Mouse (Mus musculus) liver, embryonic 16.5 days (tissue): ENCODE data around the gene Iars2. TPM values are rescaled to one million over a fixed set of nuclear protein-coding genes. Genes with fewer than 3 reads are reported as not detected.

Experiments used
- ATAC-seq: fragments of 200-750 bp; cut with Nextera tagmentation; 2 replicates; pipeline ENCODE4 v1.8.0; 2017; ENCODE audit warnings: low read depth, mild to moderate bottlenecking, moderate number of reproducible peaks, moderate library complexity
- H3K27ac ChIP-seq: fragments of 300-500 bp; sonication (generic); 2 replicates; pipeline ENCODE4 v1.5.1; 2014; ENCODE audit warnings: mild to moderate bottlenecking, low read length
- H3K27me3 ChIP-seq: fragments of 300-500 bp; sonication (generic); 2 replicates; pipeline ENCODE4 v1.6.1; 2014; ENCODE audit warnings: low read depth, low read length, mixed read lengths; ENCODE audit not compliant: control insufficient read depth, insufficient read depth
- H3K36me3 ChIP-seq: fragments of 300-500 bp; sonication (generic); 2 replicates; pipeline ENCODE4 v1.6.1; 2014; ENCODE audit warnings: mild to moderate bottlenecking; ENCODE audit not compliant: control insufficient read depth, insufficient read depth
- H3K4me1 ChIP-seq: fragments of 300-500 bp; sonication (generic); 2 replicates; pipeline ENCODE4 v1.6.1; 2014; ENCODE audit warnings: low read depth, low read length, mixed read lengths; ENCODE audit not compliant: control insufficient read depth
- H3K4me2 ChIP-seq: fragments of 300-500 bp; sonication (generic); 2 replicates; pipeline ENCODE4 v1.6.1; 2014; ENCODE audit warnings: low read depth, low read length, mixed read lengths
- H3K4me3 ChIP-seq: fragments of 300-500 bp; sonication (generic); 2 replicates; pipeline ENCODE4 v1.5.1; 2014; ENCODE audit warnings: low read depth, mild to moderate bottlenecking, low read length
- H3K9ac ChIP-seq: fragments of 300-500 bp; sonication (generic); 2 replicates; pipeline ENCODE4 v1.6.1; 2014; ENCODE audit warnings: low read depth, low read length
- H3K9me3 ChIP-seq: fragments of 300-500 bp; sonication (generic); replicated peaks from 2 replicates; pipeline ENCODE4 v1.6.1; 2016; ENCODE audit warnings: low read length; ENCODE audit not compliant: control insufficient read depth
- WGBS: fragments of 180-500 bp; shearing (Covaris S2); extraction: QIAGEN DNeasy Blood & Tissue Kit; methylation state at CpG from one replicate; pipeline ENCODE4 v1.1.7; 2014; ENCODE audit not compliant: insufficient replicate concordance; 5-methylcytosine and 5-hydroxymethylcytosine counted together
- polyA plus RNA-seq: library from polyadenylated mRNA; unstranded; fragments of >200 nt; fragmentation: Nextera tagmentation; extraction: Ambion mirVana; gene quantifications from 2 replicates; pipeline ENCODE4 v1.2.1, GENCODE M21; 2015

Iars2 gene
- polyA plus RNA-seq, 1 experiment from 2014 or later, result 17.5 TPM

DNA sequence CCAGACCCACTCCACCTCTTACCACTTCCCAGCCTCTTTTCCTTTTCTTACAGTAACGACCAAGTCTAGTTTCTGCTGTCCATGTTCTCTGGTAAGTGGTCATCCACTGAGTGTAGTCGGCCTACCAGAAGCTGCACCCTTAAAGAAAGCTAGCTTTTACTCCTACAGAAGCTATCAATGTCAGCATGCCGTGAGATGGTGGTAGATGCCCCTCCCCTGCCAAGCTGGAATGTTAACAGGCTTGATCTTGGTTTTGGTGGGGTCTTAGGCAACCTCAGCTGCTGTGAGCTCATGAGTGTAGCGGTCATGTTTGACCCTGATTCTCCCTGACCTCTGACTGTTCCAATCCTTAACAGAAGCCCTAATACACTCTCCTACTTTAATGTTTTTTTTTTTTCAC is 29.0 kb upstream of the Iars2 start:
- H3K4me3 ChIP-seq, result no peak overlapping the region
- WGBS, result 71% methylated on average over 4 of the region's 4 CpGs
- no peak for ATAC-seq
- no peaks in the 10 kb centered on the region for H3K9me3 ChIP-seq
- peaks cover 6% of the 10 kb centered on the region for H3K4me1 ChIP-seq
- no peak overlapping the region for H3K27ac ChIP-seq
- H3K4me2 ChIP-seq, result no peak overlapping the region
- H3K36me3 ChIP-seq, result no peaks in the 10 kb centered on the region
- H3K9ac ChIP-seq, result no peak overlapping the region
- H3K27me3 ChIP-seq, result no peaks in the 10 kb centered on the region

DNA sequence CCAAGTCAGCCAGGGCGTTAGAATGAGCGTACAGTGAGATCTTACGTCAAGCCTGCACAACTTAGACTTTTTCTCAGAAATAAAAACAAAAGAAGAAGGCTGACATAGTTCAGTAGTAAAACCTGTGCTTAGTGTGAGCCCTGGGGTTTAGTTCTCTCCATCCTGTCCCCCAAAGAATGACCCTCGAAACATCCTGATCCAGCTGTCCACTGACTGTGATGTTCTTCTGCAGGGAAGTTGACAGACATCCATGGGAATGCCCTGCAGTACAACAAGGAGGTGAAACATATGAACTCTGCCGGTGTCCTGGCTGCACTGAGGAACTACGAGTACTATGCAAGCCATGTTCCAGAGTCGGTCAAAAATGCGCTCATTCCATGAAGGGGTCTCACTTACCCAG is 27.1 kb upstream of the Iars2 start:
- H3K27ac ChIP-seq, result no peak overlapping the region
- no peak overlapping the region for H3K4me3 ChIP-seq
- H3K4me1 ChIP-seq, result no peaks in the 10 kb centered on the region
- WGBS, result 84% methylated on average over 8 of the region's 8 CpGs
- no peaks in the 10 kb centered on the region for H3K36me3 ChIP-seq
- no peaks in the 10 kb centered on the region for H3K9me3 ChIP-seq
- no peaks in the 10 kb centered on the region for H3K27me3 ChIP-seq
- ATAC-seq, result no peak
- H3K9ac ChIP-seq, result no peak overlapping the region
- H3K4me2 ChIP-seq, result no peak overlapping the region

DNA sequence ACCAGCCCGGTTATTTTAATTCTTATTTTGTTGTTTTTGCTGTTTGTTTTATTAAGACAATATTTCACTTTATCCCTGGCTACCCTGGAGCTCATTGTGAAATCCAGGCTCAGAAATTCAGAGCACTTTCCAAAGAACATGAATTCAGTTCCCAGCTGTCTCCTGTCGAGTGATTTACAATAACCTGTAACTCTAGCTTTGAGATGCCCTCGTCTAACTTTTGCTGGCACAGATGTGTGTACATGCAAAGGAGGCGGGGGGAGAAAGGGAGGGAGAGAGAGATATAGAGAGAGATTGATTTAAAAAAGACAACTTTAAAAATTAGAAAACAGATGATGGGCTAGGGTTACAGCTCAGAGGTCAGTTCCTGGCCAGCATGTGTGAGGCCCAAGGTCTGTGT is 25.5 kb upstream of the Iars2 start:
- no peak for ATAC-seq
- Histone ChIP-seq H3K4me1 (no peaks in the 10 kb centered on the region), H3K9ac (no peak overlapping the region), H3K9me3 (no peaks in the 10 kb centered on the region), H3K36me3 (no peaks in the 10 kb centered on the region), H3K27me3 (no peaks in the 10 kb centered on the region), H3K27ac (no peak overlapping the region), H3K4me2 (no peak overlapping the region), H3K4me3 (no peak overlapping the region)
- 61% methylated on average over 4 of the region's 4 CpGs for WGBS

DNA sequence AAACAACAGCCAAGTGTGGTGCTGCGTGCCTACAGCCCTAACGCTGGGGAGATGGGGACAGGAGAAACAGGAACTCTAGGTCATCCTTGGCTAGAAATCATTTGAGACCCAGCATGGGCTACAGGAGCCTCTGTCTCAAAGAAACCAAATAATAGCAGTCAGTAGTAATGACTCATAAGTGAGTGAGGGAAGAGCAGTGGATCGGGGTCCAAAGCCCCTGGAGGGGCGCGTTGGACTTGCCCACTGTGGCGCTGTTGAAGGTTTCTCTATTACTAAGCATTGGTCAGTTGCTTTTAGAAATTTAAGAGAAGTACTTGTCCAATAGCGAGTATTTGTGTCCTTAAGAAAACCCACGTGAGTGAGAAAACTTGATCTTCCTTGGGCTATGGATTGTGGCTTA is 24.2 kb upstream of the Iars2 start:
- H3K27ac ChIP-seq, result no peak overlapping the region
- H3K4me1 ChIP-seq, result no peaks in the 10 kb centered on the region
- no peaks in the 10 kb centered on the region for H3K36me3 ChIP-seq
- H3K9ac ChIP-seq, result no peak overlapping the region
- no peak overlapping the region for H3K4me2 ChIP-seq
- ATAC-seq, result no peak
- WGBS, result 84% methylated on average over 8 of the region's 8 CpGs
- H3K27me3 ChIP-seq, result no peaks in the 10 kb centered on the region
- H3K4me3 ChIP-seq, result no peak overlapping the region
- H3K9me3 ChIP-seq, result no peaks in the 10 kb centered on the region

DNA sequence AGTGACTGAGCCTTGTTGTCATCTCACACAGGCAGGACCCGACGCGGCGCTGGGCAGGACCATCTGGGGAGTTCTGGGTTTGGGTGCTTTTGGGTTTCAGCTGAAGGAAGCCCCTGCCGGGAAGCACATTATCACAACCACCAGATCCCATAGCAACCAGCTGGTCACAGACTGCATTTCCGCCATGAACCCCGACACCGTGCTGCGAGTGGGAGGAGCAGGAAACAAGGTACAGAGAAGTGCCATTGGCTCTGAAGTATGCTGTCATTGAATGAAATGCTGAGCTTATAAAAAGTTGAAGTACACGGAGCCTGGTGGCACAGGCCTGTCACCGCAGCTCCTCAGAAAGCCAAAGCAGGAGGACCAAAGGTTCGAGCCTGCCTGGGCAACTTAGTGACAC is 23.0 kb upstream of the Iars2 start:
- no peak overlapping the region for H3K9ac ChIP-seq
- 71% methylated on average over 12 of the region's 12 CpGs for WGBS
- 0 out of 2 replicates have a peak, but pooled peaks have one; percentile 16 for ATAC-seq

DNA sequence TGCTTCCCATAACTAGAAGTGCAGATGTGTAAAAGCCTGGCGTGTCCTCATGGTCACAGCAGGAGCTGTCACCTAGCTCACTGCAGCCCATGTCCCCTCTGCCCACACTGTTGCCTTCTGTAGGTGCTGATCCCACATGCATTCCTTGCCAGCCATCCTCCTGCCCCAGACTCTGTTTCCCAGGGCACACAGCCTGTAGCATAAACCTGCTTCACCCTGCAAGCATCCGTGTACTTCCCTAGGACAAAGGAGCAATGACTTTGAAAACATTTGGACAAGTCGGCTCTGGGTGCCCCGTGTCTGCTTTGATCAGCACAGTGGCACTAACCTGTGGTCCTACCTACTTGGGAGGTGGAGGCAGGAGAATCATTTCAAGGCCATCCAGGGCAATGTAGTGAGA is 21.4 kb upstream of the Iars2 start:
- no peak overlapping the region for H3K4me2 ChIP-seq
- no peak overlapping the region for H3K27ac ChIP-seq
- no peaks in the 10 kb centered on the region for H3K36me3 ChIP-seq
- H3K9me3 ChIP-seq, result no peaks in the 10 kb centered on the region
- H3K27me3 ChIP-seq, result no peaks in the 10 kb centered on the region
- H3K9ac ChIP-seq, result no peak overlapping the region
- 69% methylated on average over 4 of the region's 4 CpGs for WGBS
- H3K4me3 ChIP-seq, result no peak overlapping the region
- ATAC-seq, result no peak
- H3K4me1 ChIP-seq, result no peaks in the 10 kb centered on the region

More for the DNA sequence above, 23.0 kb upstream of the Iars2 start:
- Histone ChIP-seq H3K9me3 (no peaks in the 10 kb centered on the region), H3K4me2 (no peak overlapping the region), H3K27ac (no peak overlapping the region), H3K4me3 (no peak overlapping the region), H3K36me3 (no peaks in the 10 kb centered on the region), H3K27me3 (no peaks in the 10 kb centered on the region), H3K4me1 (no peaks in the 10 kb centered on the region)

DNA sequence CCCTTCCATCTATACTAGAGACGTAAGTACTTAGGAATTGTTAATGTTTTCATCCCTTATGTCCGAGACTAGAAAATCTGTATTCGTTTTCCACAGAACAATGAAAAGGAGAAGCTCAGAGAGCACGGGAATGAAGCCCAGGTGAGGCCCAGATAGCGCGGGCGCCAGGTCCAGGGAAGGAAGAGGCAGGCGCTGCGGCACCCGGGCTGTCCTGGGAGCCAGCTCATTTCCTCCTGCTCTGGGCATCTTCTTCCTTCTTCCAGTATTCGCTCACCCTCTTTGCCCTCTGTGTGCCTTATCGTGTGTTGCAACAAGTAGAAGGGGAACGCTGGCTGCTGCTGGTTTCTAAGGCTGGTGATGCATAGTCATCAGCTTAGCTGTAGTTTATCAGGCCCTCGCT is 20.5 kb upstream of the Iars2 start:
- no peak overlapping the region for H3K27ac ChIP-seq
- WGBS, result 76% methylated on average over 14 of the region's 14 CpGs
- H3K4me2 ChIP-seq, result no peak overlapping the region
- no peaks in the 10 kb centered on the region for H3K27me3 ChIP-seq
- ATAC-seq, result no peak
- no peaks in the 10 kb centered on the region for H3K9me3 ChIP-seq
- H3K36me3 ChIP-seq, result no peaks in the 10 kb centered on the region
- H3K4me1 ChIP-seq, result no peaks in the 10 kb centered on the region
- no peak overlapping the region for H3K9ac ChIP-seq
- H3K4me3 ChIP-seq, result no peak overlapping the region

DNA sequence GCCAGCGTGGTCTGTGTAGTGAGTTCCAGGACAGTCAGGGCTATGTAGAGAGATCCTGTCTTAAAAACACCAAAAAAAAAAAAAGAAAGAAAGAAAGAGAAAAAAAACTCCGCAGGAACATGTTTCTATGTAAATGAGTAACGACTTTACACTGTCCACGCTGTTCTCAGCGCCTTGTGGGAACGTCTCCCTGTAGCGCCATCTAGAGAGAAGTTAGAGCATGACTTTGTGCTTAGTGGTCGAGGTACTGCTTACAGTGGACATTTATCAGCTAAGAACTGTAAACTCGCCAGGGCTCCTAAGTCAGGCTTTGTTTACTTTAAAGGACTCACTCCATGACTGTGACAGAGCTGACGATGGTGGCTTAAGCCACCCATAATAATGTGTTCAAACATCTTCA is 17.0 kb upstream of the Iars2 start:
- Histone ChIP-seq H3K9ac (no peak overlapping the region), H3K4me1 (no peaks in the 10 kb centered on the region), H3K9me3 (no peaks in the 10 kb centered on the region), H3K27ac (no peak overlapping the region), H3K4me3 (no peak overlapping the region), H3K4me2 (no peak overlapping the region), H3K27me3 (no peaks in the 10 kb centered on the region), H3K36me3 (no peaks in the 10 kb centered on the region)
- 66% methylated on average over 10 of the region's 10 CpGs for WGBS
- ATAC-seq, result no peak

DNA sequence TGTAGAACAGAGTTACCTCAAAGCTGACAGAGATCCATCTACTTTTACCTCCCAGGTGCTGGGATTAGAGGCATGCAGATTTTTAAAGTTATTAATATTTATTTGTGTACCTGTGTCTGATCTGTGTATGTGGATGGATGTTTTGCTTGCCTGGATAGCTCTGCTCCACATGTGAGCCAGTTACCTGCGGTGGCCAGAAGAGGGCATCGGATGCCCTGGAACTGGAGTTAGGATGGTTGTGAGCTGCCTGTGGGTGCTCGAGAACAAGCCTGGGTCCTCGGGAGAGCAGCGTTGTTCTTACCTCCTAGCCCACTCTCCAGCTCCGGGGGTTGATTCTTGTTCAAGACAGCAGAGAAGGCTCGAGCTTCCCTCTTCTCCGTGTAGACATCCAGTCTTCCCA is 14.2 kb upstream of the Iars2 start:
- 82% methylated on average over 8 of the region's 8 CpGs for WGBS
- H3K4me3 ChIP-seq, result no peak overlapping the region
- H3K9me3 ChIP-seq, result no peaks in the 10 kb centered on the region
- H3K4me2 ChIP-seq, result no peak overlapping the region
- H3K9ac ChIP-seq, result no peak overlapping the region
- no peaks in the 10 kb centered on the region for H3K4me1 ChIP-seq
- H3K27ac ChIP-seq, result no peak overlapping the region
- H3K36me3 ChIP-seq, result no peaks in the 10 kb centered on the region
- ATAC-seq, result no peak
- H3K27me3 ChIP-seq, result no peaks in the 10 kb centered on the region

DNA sequence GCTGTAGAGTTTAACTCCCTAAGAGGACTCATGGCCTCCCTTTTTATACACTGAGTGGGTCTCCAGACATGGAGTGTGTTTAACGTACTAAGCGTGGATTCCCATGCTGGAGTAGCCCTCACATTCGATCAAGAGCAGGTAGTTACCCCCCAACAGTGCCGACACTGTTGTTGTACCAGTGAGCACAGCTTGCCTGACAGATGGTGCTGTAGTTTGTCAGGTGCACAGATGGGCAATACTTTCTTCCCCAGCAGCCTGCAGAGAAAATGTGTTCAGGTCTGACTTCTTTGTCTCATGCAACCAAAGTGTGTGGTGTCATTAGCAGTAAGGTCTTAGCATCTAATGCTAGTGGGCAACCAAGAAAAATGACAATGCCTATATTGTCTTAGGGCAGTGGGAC is 13.2 kb upstream of the Iars2 start:
- Histone ChIP-seq H3K9me3 (no peaks in the 10 kb centered on the region), H3K4me1 (no peaks in the 10 kb centered on the region), H3K36me3 (no peaks in the 10 kb centered on the region), H3K4me2 (no peak overlapping the region), H3K4me3 (no peak overlapping the region), H3K9ac (no peak overlapping the region), H3K27ac (no peak overlapping the region), H3K27me3 (no peaks in the 10 kb centered on the region)
- 79% methylated on average over 4 of the region's 4 CpGs for WGBS
- ATAC-seq, result no peak
